Mouse (Mus musculus): ENCODE results near the gene Scarb1. TPM values are rescaled to one million over a fixed set of nuclear protein-coding genes. Genes with fewer than 3 reads are reported as not detected.

Scarb1 gene
- total RNA-seq, 2 experiments from 2014 or later: 11.8 to 16.9 TPM

GRCm38 (mm10) chr5:125360981-125361510, 20.2 kb upstream of the Scarb1 start:
- no peak for TF ChIP-seq CTCF (IDR thresholded peaks at IDR 0.05)
- intact Hi-C loops (cut with DNase I): loop anchor here (5.0 kb wide), 1 partner anchor 74 kb away; no protein-coding TSS in a partner anchor
- Histone ChIP-seq H3K4me3 (peak overlapping the region; percentile 40), H3K27ac (no peak overlapping the region)
- DNase-seq: no peak

GRCm38 (mm10) chr5:125360566-125360965, 19.7 kb upstream of the Scarb1 start:
- Histone ChIP-seq H3K4me3 (peak overlapping the region; percentile 40), H3K27ac (no peak overlapping the region)
- no peak for TF ChIP-seq CTCF (IDR thresholded peaks at IDR 0.05)
- DNase-seq: no peak
- intact Hi-C loops (cut with DNase I): loop anchor here (5.0 kb wide), 1 partner anchor 73 kb away; no protein-coding TSS in a partner anchor

GRCm38 (mm10) chr5:125358270-125358608, 17.3 kb upstream of the Scarb1 start:
- Histone ChIP-seq H3K4me3 (no peak overlapping the region), H3K27ac (no peak overlapping the region)
- DNase-seq: no peak
- intact Hi-C loops (cut with DNase I): no loop called here
- TF ChIP-seq CTCF (IDR thresholded peaks at IDR 0.05): no peak

GRCm38 (mm10) chr5:125357543-125358269, 16.8 kb upstream of the Scarb1 start:
- intact Hi-C loops (cut with DNase I): no loop called here
- no peak overlapping the region for H3K27ac ChIP-seq
- no peak for DNase-seq
- no peak for TF ChIP-seq CTCF (IDR thresholded peaks at IDR 0.05)
- no peak overlapping the region for H3K4me3 ChIP-seq

- H3K4me3 ChIP-seq: no peak overlapping the region
- no peak overlapping the region for H3K27ac ChIP-seq
- DNase-seq: no peak
- no peak for TF ChIP-seq CTCF (IDR thresholded peaks at IDR 0.05)
- intact Hi-C loops (cut with DNase I): no loop called here
Measured at GRCm38 (mm10) chr5:125355650-125356049, 14.8 kb upstream of the Scarb1 start.

- Histone ChIP-seq H3K27ac (no peak overlapping the region), H3K4me3 (no peak overlapping the region)
- no peak for DNase-seq
- TF ChIP-seq CTCF (IDR thresholded peaks at IDR 0.05): no peak
- intact Hi-C loops (cut with DNase I): no loop called here
Measured at GRCm38 (mm10) chr5:125354885-125355492, 14.1 kb upstream of the Scarb1 start.

- Histone ChIP-seq H3K4me3 (no peak overlapping the region), H3K27ac (no peak overlapping the region)
- peak; percentile 4; the same call in 1 of the 2 replicates for TF ChIP-seq CTCF (IDR thresholded peaks at IDR 0.05)
- DNase-seq: no peak
- intact Hi-C loops (cut with DNase I): no loop called here
Measured at GRCm38 (mm10) chr5:125352781-125353294, 11.9 kb upstream of the Scarb1 start.

GRCm38 (mm10) chr5:125351939-125352338, 11.0 kb upstream of the Scarb1 start:
- no peak overlapping the region for H3K4me3 ChIP-seq
- intact Hi-C loops (cut with DNase I): no loop called here
- no peak overlapping the region for H3K27ac ChIP-seq
- no peak for DNase-seq
- TF ChIP-seq CTCF (IDR thresholded peaks at IDR 0.05): no peak

GRCm38 (mm10) chr5:125351057-125351456, 10.2 kb upstream of the Scarb1 start:
- no peak for DNase-seq
- no peak for TF ChIP-seq CTCF (IDR thresholded peaks at IDR 0.05)
- intact Hi-C loops (cut with DNase I): no loop called here
- no peak overlapping the region for H3K27ac ChIP-seq
- no peak overlapping the region for H3K4me3 ChIP-seq

GRCm38 (mm10) chr5:125349391-125349790, 8.5 kb upstream of the Scarb1 start:
- intact Hi-C loops (cut with DNase I): no loop called here
- TF ChIP-seq CTCF (IDR thresholded peaks at IDR 0.05): no peak
- DNase-seq: no peak
- no peak overlapping the region for H3K4me3 ChIP-seq
- H3K27ac ChIP-seq: no peak overlapping the region

- peak; percentile 85 for TF ChIP-seq CTCF (IDR thresholded peaks at IDR 0.05)
- no peak overlapping the region for H3K27ac ChIP-seq
- no peak overlapping the region for H3K4me3 ChIP-seq
- peak; percentile 67 for DNase-seq
- intact Hi-C loops (cut with DNase I): no loop called here
Measured at GRCm38 (mm10) chr5:125348487-125348886, 7.6 kb upstream of the Scarb1 start.

GRCm38 (mm10) chr5:125348067-125348466, 7.2 kb upstream of the Scarb1 start:
- H3K27ac ChIP-seq: no peak overlapping the region
- TF ChIP-seq CTCF (IDR thresholded peaks at IDR 0.05): no peak
- intact Hi-C loops (cut with DNase I): no loop called here
- DNase-seq: no peak
- no peak overlapping the region for H3K4me3 ChIP-seq

- no peak overlapping the region for H3K4me3 ChIP-seq
- no peak overlapping the region for H3K27ac ChIP-seq
- intact Hi-C loops (cut with DNase I): no loop called here
- peak; percentile 12 for DNase-seq
- TF ChIP-seq CTCF (IDR thresholded peaks at IDR 0.05): no peak
Measured at GRCm38 (mm10) chr5:125344296-125344695, 3.4 kb upstream of the Scarb1 start.

Measured in gastrocnemius, adult 2 months (tissue).